Mouse (Mus musculus): ENCODE data around the gene Pou6f2. TPM values are rescaled to one million over a fixed set of nuclear protein-coding genes. Genes with fewer than 3 reads are reported as not detected.

Pou6f2 gene
- polyA plus RNA-seq (2017; shearing (Covaris generic)) = 1.0 TPM

DNA sequence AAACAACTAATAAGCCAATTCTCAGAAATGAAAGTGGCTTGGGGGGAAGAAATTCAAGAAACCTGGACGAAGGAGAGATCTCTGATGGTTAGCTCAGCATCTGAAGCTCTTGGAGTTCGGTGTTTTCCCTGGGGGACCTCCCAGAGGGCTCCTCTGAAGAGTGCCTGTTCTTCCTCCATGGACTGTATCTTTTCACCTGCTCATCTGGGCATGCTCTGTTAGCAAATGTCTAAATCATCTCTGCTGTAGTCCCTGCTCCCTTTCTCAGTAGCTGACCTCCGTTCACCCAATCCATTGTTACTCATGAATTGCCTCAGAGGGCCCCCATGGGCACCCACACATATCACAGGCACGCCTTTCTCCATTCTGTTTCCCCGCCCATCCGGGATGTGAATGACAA lies at the start of gene Pou6f2:
Gene Pou6f2, minus strand, starts transcription at position 101 of the 400 bp plus-strand sequence.

All from effector memory CD4-positive, alpha-beta T cell, adult 7 months (primary cell).